Mouse (Mus musculus): ENCODE results near the gene Padi1.

GRCm38 (mm10) chr4:140881771-140882170 is 36.2 kb upstream of the Padi1 start:
- TF ChIP-seq CTCF (conservative IDR thresholded peaks at IDR 0.05; ENCODE audit: low read length) (no peak), NANOG (IDR thresholded peaks at IDR 0.05; ENCODE audit: borderline replicate concordance, low read length) (no peak)
